Mouse (Mus musculus): ENCODE measurements around the gene Traf3ip3. TPM values are rescaled to one million over a fixed set of nuclear protein-coding genes. Genes with fewer than 3 reads are reported as not detected.
A peak's percentile ranks its signal among the peaks of the same experiment; 100 is the strongest.

Gene Traf3ip3
- polyA plus RNA-seq, 1 experiment = 0.80 TPM

GRCm38 (mm10) chr1:193226114-193226513, 24.6 kb upstream of the Traf3ip3 start:
- WGBS = 96% methylated on average over 4 of the region's 4 CpGs
- TF ChIP-seq CTCF (IDR thresholded peaks at IDR 0.05; ENCODE audit: borderline replicate concordance, insufficient read depth, low read depth, low read length) (no peak), POLR2A (IDR thresholded peaks at IDR 0.05; ENCODE audit: borderline replicate concordance, insufficient read depth, low read length) (no peak)
- no peaks in the 10 kb centered on the region for H3K4me1 ChIP-seq (ENCODE audit: control insufficient read depth, insufficient read depth, low read length)
- DNase-seq = no peak
- no peaks in the 10 kb centered on the region for H3K27me3 ChIP-seq (ENCODE audit: control insufficient read depth, insufficient read depth, low read length)
- no peak overlapping the region for H3K27ac ChIP-seq (ENCODE audit: insufficient read depth, low read length)
- H3K4me3 ChIP-seq (replicated peaks; ENCODE audit: insufficient read depth, low read depth, low read length) = no peak overlapping the region

GRCm38 (mm10) chr1:193225531-193225930, 24.0 kb upstream of the Traf3ip3 start:
- TF ChIP-seq POLR2A (IDR thresholded peaks at IDR 0.05; ENCODE audit: borderline replicate concordance, insufficient read depth, low read length) = no peak
- TF ChIP-seq CTCF (IDR thresholded peaks at IDR 0.05; ENCODE audit: borderline replicate concordance, insufficient read depth, low read depth, low read length) = no peak
- Histone ChIP-seq H3K27me3 (ENCODE audit: control insufficient read depth, insufficient read depth, low read length) (no peaks in the 10 kb centered on the region), H3K27ac (ENCODE audit: insufficient read depth, low read length) (no peak overlapping the region), H3K4me3 (replicated peaks; ENCODE audit: insufficient read depth, low read depth, low read length) (no peak overlapping the region), H3K4me1 (ENCODE audit: control insufficient read depth, insufficient read depth, low read length) (no peaks in the 10 kb centered on the region)
- no peak for DNase-seq
- 60% methylated on average over 3 of the region's 3 CpGs for WGBS

GRCm38 (mm10) chr1:193220408-193220807, 18.9 kb upstream of the Traf3ip3 start:
- 75% methylated on average over 5 of the region's 5 CpGs for WGBS
- Histone ChIP-seq H3K27ac (ENCODE audit: insufficient read depth, low read length) (no peak overlapping the region), H3K27me3 (ENCODE audit: control insufficient read depth, insufficient read depth, low read length) (no peaks in the 10 kb centered on the region), H3K4me1 (ENCODE audit: control insufficient read depth, insufficient read depth, low read length) (no peaks in the 10 kb centered on the region), H3K4me3 (replicated peaks; ENCODE audit: insufficient read depth, low read depth, low read length) (no peak overlapping the region)
- TF ChIP-seq CTCF (IDR thresholded peaks at IDR 0.05; ENCODE audit: borderline replicate concordance, insufficient read depth, low read depth, low read length) (no peak), POLR2A (IDR thresholded peaks at IDR 0.05; ENCODE audit: borderline replicate concordance, insufficient read depth, low read length) (no peak)
- DNase-seq = no peak

GRCm38 (mm10) chr1:193216000-193216399, 14.5 kb upstream of the Traf3ip3 start:
- no peak overlapping the region for H3K27ac ChIP-seq (ENCODE audit: insufficient read depth, low read length)
- 77% methylated on average over 3 of the region's 3 CpGs for WGBS
- no peak overlapping the region for H3K4me3 ChIP-seq (replicated peaks; ENCODE audit: insufficient read depth, low read depth, low read length)
- no peaks in the 10 kb centered on the region for H3K27me3 ChIP-seq (ENCODE audit: control insufficient read depth, insufficient read depth, low read length)
- H3K4me1 ChIP-seq (ENCODE audit: control insufficient read depth, insufficient read depth, low read length) = no peaks in the 10 kb centered on the region
- TF ChIP-seq CTCF (IDR thresholded peaks at IDR 0.05; ENCODE audit: borderline replicate concordance, insufficient read depth, low read depth, low read length) (no peak), POLR2A (IDR thresholded peaks at IDR 0.05; ENCODE audit: borderline replicate concordance, insufficient read depth, low read length) (no peak)
- DNase-seq = no peak

- H3K4me3 ChIP-seq (replicated peaks; ENCODE audit: insufficient read depth, low read depth, low read length) = no peak overlapping the region
- H3K4me1 ChIP-seq (ENCODE audit: control insufficient read depth, insufficient read depth, low read length) = no peaks in the 10 kb centered on the region
- WGBS = 70% methylated on average over 5 of the region's 5 CpGs
- no peaks in the 10 kb centered on the region for H3K27me3 ChIP-seq (ENCODE audit: control insufficient read depth, insufficient read depth, low read length)
- no peak overlapping the region for H3K27ac ChIP-seq (ENCODE audit: insufficient read depth, low read length)
- TF ChIP-seq POLR2A (IDR thresholded peaks at IDR 0.05; ENCODE audit: borderline replicate concordance, insufficient read depth, low read length) (no peak), CTCF (IDR thresholded peaks at IDR 0.05; ENCODE audit: borderline replicate concordance, insufficient read depth, low read depth, low read length) (no peak)
- no peak for DNase-seq
These were observed 12.6 kb upstream of the Traf3ip3 start for GRCm38 (mm10) chr1:193214053-193214452.

- 57% methylated on average over 5 of the region's 5 CpGs for WGBS
- TF ChIP-seq CTCF (IDR thresholded peaks at IDR 0.05; ENCODE audit: borderline replicate concordance, insufficient read depth, low read depth, low read length) = no peak
- no peak for TF ChIP-seq POLR2A (IDR thresholded peaks at IDR 0.05; ENCODE audit: borderline replicate concordance, insufficient read depth, low read length)
- H3K4me1 ChIP-seq (ENCODE audit: control insufficient read depth, insufficient read depth, low read length) = no peaks in the 10 kb centered on the region
- no peak for DNase-seq
- no peaks in the 10 kb centered on the region for H3K27me3 ChIP-seq (ENCODE audit: control insufficient read depth, insufficient read depth, low read length)
- H3K27ac ChIP-seq (ENCODE audit: insufficient read depth, low read length) = no peak overlapping the region
- H3K4me3 ChIP-seq (replicated peaks; ENCODE audit: insufficient read depth, low read depth, low read length) = no peak overlapping the region
These were observed 9.9 kb upstream of the Traf3ip3 start for GRCm38 (mm10) chr1:193211371-193211770.

GRCm38 (mm10) chr1:193208178-193208577, 6.7 kb upstream of the Traf3ip3 start:
- no peak for TF ChIP-seq POLR2A (IDR thresholded peaks at IDR 0.05; ENCODE audit: borderline replicate concordance, insufficient read depth, low read length)
- peak; percentile 94 for TF ChIP-seq CTCF (IDR thresholded peaks at IDR 0.05; ENCODE audit: borderline replicate concordance, insufficient read depth, low read depth, low read length)
- H3K27me3 ChIP-seq (ENCODE audit: control insufficient read depth, insufficient read depth, low read length) = no peaks in the 10 kb centered on the region
- DNase-seq = peak; percentile 45 to 47
- H3K27ac ChIP-seq (ENCODE audit: insufficient read depth, low read length) = no peak overlapping the region
- H3K4me1 ChIP-seq (ENCODE audit: control insufficient read depth, insufficient read depth, low read length) = no peaks in the 10 kb centered on the region
- H3K4me3 ChIP-seq (replicated peaks; ENCODE audit: insufficient read depth, low read depth, low read length) = no peak overlapping the region
- 32% methylated on average over 2 of the region's 2 CpGs for WGBS

- H3K4me1 ChIP-seq (ENCODE audit: control insufficient read depth, insufficient read depth, low read length) = no peaks in the 10 kb centered on the region
- no peak within 1 kb of the TSS for H3K27ac ChIP-seq (ENCODE audit: insufficient read depth, low read length)
- no peak for TF ChIP-seq CTCF (IDR thresholded peaks at IDR 0.05; ENCODE audit: borderline replicate concordance, insufficient read depth, low read depth, low read length)
- TF ChIP-seq POLR2A (IDR thresholded peaks at IDR 0.05; ENCODE audit: borderline replicate concordance, insufficient read depth, low read length) = no peak
- no peak for DNase-seq
- H3K4me3 ChIP-seq (replicated peaks; ENCODE audit: insufficient read depth, low read depth, low read length) = no peak within 1 kb of the TSS
- H3K27me3 ChIP-seq (ENCODE audit: control insufficient read depth, insufficient read depth, low read length) = no peaks in the 10 kb centered on the region
- 95% methylated on average over 3 of the region's 3 CpGs for WGBS
These were observed 6.0 kb upstream of the Traf3ip3 start, which contains the start of gene Lamb3 for GRCm38 (mm10) chr1:193207503-193207902. TSS of gene Lamb3 (plus strand) at chr1:193207699.
